Mouse (Mus musculus) embryonic fibroblast, embryonic 13.5 days (primary cell): ENCODE measurements at regions not wholly inside any gene's neighbourhood (a gene's known extent, or its start where the extent isn't known, plus 50 kb on each side); places are given as distances from the start of the nearest gene placed in this dataset.

Experiments
- CTCF ChIP-seq: IDR thresholded peaks from 2 replicates; pipeline ENCODE4 v1.5.1; 2011; ENCODE audit warnings: mild to moderate bottlenecking, control low read depth, low read length, moderate library complexity, borderline replicate concordance; ENCODE audit not compliant: insufficient read depth
- POLR2A ChIP-seq: IDR thresholded peaks from 2 replicates; pipeline ENCODE4 v1.6.1; 2011; ENCODE audit warnings: low read depth, mild to moderate bottlenecking, control low read depth, low read length, moderate library complexity

GRCm38 (mm10) chr6:81698173-81698572, 225.3 kb upstream of the Gcfc2 start:
- TF ChIP-seq CTCF (no peak), POLR2A (no peak)
